Mouse (Mus musculus): ENCODE measurements around the gene Dmrta2. TPM values are rescaled to one million over a fixed set of nuclear protein-coding genes. Genes with fewer than 3 reads are reported as not detected.
A peak's percentile ranks its signal among the peaks of the same experiment; 100 is the strongest.

Gene Dmrta2
- polyA plus RNA-seq, 1 experiment from 2014 or later: 2.4 TPM

GRCm38 (mm10) chr4:109978068-109978857 lies 410 bp downstream of the Dmrta2 start:
- Histone ChIP-seq H3K9me3 (ENCODE audit: control insufficient read depth, low read length) (peaks cover 2% of the 10 kb centered on the region; the same call in 1 of the 2 replicates), H3K9ac (replicated peaks; ENCODE audit: low read depth, low read length) (peak overlapping the region; percentile 69), H3K4me1 (replicated peaks; ENCODE audit: control insufficient read depth, insufficient read depth, low read length) (peaks cover 46% of the 10 kb centered on the region), H3K4me3 (replicated peaks; ENCODE audit: low read length) (peak overlapping the region; percentile 53), H3K27ac (ENCODE audit: low read length) (peak overlapping the region; percentile 73), H3K27me3 (replicated peaks; ENCODE audit: control insufficient read depth, insufficient read depth, low read length) (peaks cover 51% of the 10 kb centered on the region), H3K36me3 (ENCODE audit: control insufficient read depth, insufficient read depth) (no peaks in the 10 kb centered on the region), H3K4me2 (ENCODE audit: low read length) (peak overlapping the region; percentile 63)
- WGBS: under 1% methylated on average over 51 of the region's 56 CpGs
- peak; percentile 0 for ATAC-seq

GRCm38 (mm10) chr4:109978858-109979340 lies 1.0 kb downstream of the Dmrta2 start:
- H3K9ac ChIP-seq (replicated peaks; ENCODE audit: low read depth, low read length): peak overlapping the region; percentile 69
- H3K9me3 ChIP-seq (ENCODE audit: control insufficient read depth, low read length): peaks cover 2% of the 10 kb centered on the region; the same call in 1 of the 2 replicates
- H3K4me3 ChIP-seq (replicated peaks; ENCODE audit: low read length): peak overlapping the region; percentile 53
- H3K27ac ChIP-seq (ENCODE audit: low read length): no peak overlapping the region
- no peaks in the 10 kb centered on the region for H3K36me3 ChIP-seq (ENCODE audit: control insufficient read depth, insufficient read depth)
- WGBS: under 1% methylated on average over 9 of the region's 9 CpGs
- H3K27me3 ChIP-seq (replicated peaks; ENCODE audit: control insufficient read depth, insufficient read depth, low read length): peaks cover 45% of the 10 kb centered on the region
- peaks cover 51% of the 10 kb centered on the region for H3K4me1 ChIP-seq (replicated peaks; ENCODE audit: control insufficient read depth, insufficient read depth, low read length)
- H3K4me2 ChIP-seq (ENCODE audit: low read length): peak overlapping the region; percentile 63
- ATAC-seq: no peak

GRCm38 (mm10) chr4:109979461-109980320 lies 1.8 kb downstream of the Dmrta2 start:
- Histone ChIP-seq H3K4me2 (ENCODE audit: low read length) (peak overlapping the region; percentile 63), H3K4me3 (replicated peaks; ENCODE audit: low read length) (peak overlapping the region; percentile 53), H3K27me3 (replicated peaks; ENCODE audit: control insufficient read depth, insufficient read depth, low read length) (peaks cover 43% of the 10 kb centered on the region), H3K36me3 (ENCODE audit: control insufficient read depth, insufficient read depth) (no peaks in the 10 kb centered on the region), H3K9me3 (ENCODE audit: control insufficient read depth, low read length) (peaks cover 2% of the 10 kb centered on the region; the same call in 1 of the 2 replicates), H3K9ac (replicated peaks; ENCODE audit: low read depth, low read length) (peak overlapping the region; percentile 59), H3K27ac (ENCODE audit: low read length) (peak overlapping the region; percentile 23; the same call in 1 of the 2 replicates), H3K4me1 (replicated peaks; ENCODE audit: control insufficient read depth, insufficient read depth, low read length) (peaks cover 51% of the 10 kb centered on the region)
- under 1% methylated on average over 66 of the region's 66 CpGs for WGBS
- no peak for ATAC-seq

GRCm38 (mm10) chr4:109980321-109981082 lies 2.6 kb downstream of the Dmrta2 start:
- H3K9ac ChIP-seq (replicated peaks; ENCODE audit: low read depth, low read length): peak overlapping the region; percentile 59
- peak overlapping the region; percentile 23 for H3K27ac ChIP-seq (ENCODE audit: low read length)

GRCm38 (mm10) chr4:109981083-109981870 lies 3.4 kb downstream of the Dmrta2 start:
- Histone ChIP-seq H3K27ac (ENCODE audit: low read length) (peak overlapping the region; percentile 5), H3K4me2 (ENCODE audit: low read length) (peak overlapping the region; percentile 63), H3K27me3 (replicated peaks; ENCODE audit: control insufficient read depth, insufficient read depth, low read length) (peaks cover 43% of the 10 kb centered on the region), H3K9ac (replicated peaks; ENCODE audit: low read depth, low read length) (peak overlapping the region; percentile 59), H3K4me1 (replicated peaks; ENCODE audit: control insufficient read depth, insufficient read depth, low read length) (peaks cover 56% of the 10 kb centered on the region), H3K9me3 (ENCODE audit: control insufficient read depth, low read length) (no peaks in the 10 kb centered on the region), H3K4me3 (replicated peaks; ENCODE audit: low read length) (peak overlapping the region; percentile 53), H3K36me3 (ENCODE audit: control insufficient read depth, insufficient read depth) (no peaks in the 10 kb centered on the region)
- 2% methylated on average over 37 of the region's 37 CpGs for WGBS
- ATAC-seq: no peak

More at GRCm38 (mm10) chr4:109980321-109981082, 2.6 kb downstream of the Dmrta2 start:
- H3K36me3 ChIP-seq (ENCODE audit: control insufficient read depth, insufficient read depth): no peaks in the 10 kb centered on the region
- H3K4me1 ChIP-seq (replicated peaks; ENCODE audit: control insufficient read depth, insufficient read depth, low read length): peaks cover 54% of the 10 kb centered on the region
- peaks cover 42% of the 10 kb centered on the region for H3K27me3 ChIP-seq (replicated peaks; ENCODE audit: control insufficient read depth, insufficient read depth, low read length)
- no peak for ATAC-seq
- H3K9me3 ChIP-seq (ENCODE audit: control insufficient read depth, low read length): peaks cover 2% of the 10 kb centered on the region; the same call in 1 of the 2 replicates
- H3K4me3 ChIP-seq (replicated peaks; ENCODE audit: low read length): peak overlapping the region; percentile 53
- peak overlapping the region; percentile 63 for H3K4me2 ChIP-seq (ENCODE audit: low read length)
- 2% methylated on average over 29 of the region's 29 CpGs for WGBS

GRCm38 (mm10) chr4:109981871-109982680 lies 4.2 kb downstream of the Dmrta2 start:
- peak overlapping the region; percentile 59 for H3K9ac ChIP-seq (replicated peaks; ENCODE audit: low read depth, low read length)
- no peaks in the 10 kb centered on the region for H3K36me3 ChIP-seq (ENCODE audit: control insufficient read depth, insufficient read depth)
- peaks cover 52% of the 10 kb centered on the region for H3K4me1 ChIP-seq (replicated peaks; ENCODE audit: control insufficient read depth, insufficient read depth, low read length)
- H3K4me2 ChIP-seq (ENCODE audit: low read length): peak overlapping the region; percentile 63
- WGBS: under 1% methylated on average over 88 of the region's 99 CpGs
- H3K27me3 ChIP-seq (replicated peaks; ENCODE audit: control insufficient read depth, insufficient read depth, low read length): peaks cover 40% of the 10 kb centered on the region
- H3K9me3 ChIP-seq (ENCODE audit: control insufficient read depth, low read length): no peaks in the 10 kb centered on the region
- H3K4me3 ChIP-seq (replicated peaks; ENCODE audit: low read length): peak overlapping the region; percentile 53
- peak overlapping the region; percentile 10; the same call in 1 of the 2 replicates for H3K27ac ChIP-seq (ENCODE audit: low read length)
- ATAC-seq: no peak

- Histone ChIP-seq H3K9ac (replicated peaks; ENCODE audit: low read depth, low read length) (peak overlapping the region; percentile 59), H3K4me1 (replicated peaks; ENCODE audit: control insufficient read depth, insufficient read depth, low read length) (peaks cover 45% of the 10 kb centered on the region), H3K27ac (ENCODE audit: low read length) (0 out of 2 replicates have a peak overlapping the region, but pooled peaks have one; percentile 10), H3K4me3 (replicated peaks; ENCODE audit: low read length) (peak overlapping the region; percentile 53), H3K4me2 (ENCODE audit: low read length) (peak overlapping the region; percentile 63), H3K9me3 (ENCODE audit: control insufficient read depth, low read length) (no peaks in the 10 kb centered on the region), H3K36me3 (ENCODE audit: control insufficient read depth, insufficient read depth) (no peaks in the 10 kb centered on the region), H3K27me3 (replicated peaks; ENCODE audit: control insufficient read depth, insufficient read depth, low read length) (peaks cover 40% of the 10 kb centered on the region)
- WGBS: 2% methylated on average over 30 of the region's 30 CpGs
- ATAC-seq: no peak
Measured at GRCm38 (mm10) chr4:109982681-109983265, 4.9 kb downstream of the Dmrta2 start.

All from forebrain, embryonic 16.5 days (tissue).